Mouse (Mus musculus) CH12F3 (cell line): ENCODE data around the gene Plod2.

ENCODE experiments used
- in situ Hi-C: fragments of 300-500 bp; cut with MboI; formaldehyde crosslinking; loops from 2 replicates; pipeline ENCODE4 v1.14.3; 2020; ENCODE audit warnings: low sequenced_read_pairs

Gene Plod2

DNA sequence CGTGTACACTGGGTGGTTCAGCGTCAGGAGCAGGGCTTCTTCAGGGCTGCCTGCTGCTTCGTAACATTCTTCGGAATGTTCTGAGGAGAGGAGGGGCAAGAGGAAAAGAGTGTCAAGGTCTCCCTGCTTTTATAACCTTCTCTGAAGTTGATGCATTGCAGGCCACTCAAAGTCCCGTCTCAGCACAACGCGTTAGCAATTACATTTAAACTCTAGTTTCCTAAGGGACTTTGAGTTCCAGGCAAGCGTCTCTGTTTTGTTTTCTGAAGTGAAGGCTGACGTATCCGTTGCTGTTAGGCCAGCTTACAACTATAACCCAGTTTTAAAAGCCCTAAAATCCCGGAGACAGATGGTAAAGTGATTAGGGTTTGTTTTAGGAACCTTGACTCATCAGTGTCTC is 55.8 kb downstream of the Plod2 start:
- in situ Hi-C loops = no loop called here

DNA sequence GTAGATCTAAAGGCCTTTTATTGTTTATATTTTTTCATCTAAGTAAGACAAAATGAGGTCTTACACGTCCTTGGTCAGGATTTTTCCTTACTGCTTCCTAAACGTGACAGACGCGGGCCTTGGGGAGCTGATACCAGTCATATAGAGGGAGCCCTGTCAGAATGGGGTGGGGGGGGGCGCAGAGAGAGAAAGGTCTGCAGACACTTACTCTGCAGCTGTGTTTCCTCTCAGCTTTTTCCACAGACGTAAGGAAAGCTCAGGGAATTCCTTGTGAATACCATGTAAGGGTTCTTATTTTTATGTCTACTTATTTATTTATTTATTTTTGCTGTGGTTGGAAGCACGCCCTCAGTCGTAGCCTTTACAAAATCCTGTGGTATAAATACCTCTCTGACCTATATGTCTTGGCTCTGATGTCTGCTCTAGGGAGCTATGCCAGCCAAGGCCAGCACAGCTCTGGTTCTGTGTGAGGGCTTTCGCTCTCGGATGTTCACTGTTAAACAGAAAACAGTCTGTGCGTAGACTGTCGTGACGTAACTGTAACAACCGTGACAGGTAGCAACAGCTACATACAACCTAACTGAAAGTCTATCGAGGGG is 58.0 kb downstream of the Plod2 start:
- in situ Hi-C loops = no loop called here

DNA sequence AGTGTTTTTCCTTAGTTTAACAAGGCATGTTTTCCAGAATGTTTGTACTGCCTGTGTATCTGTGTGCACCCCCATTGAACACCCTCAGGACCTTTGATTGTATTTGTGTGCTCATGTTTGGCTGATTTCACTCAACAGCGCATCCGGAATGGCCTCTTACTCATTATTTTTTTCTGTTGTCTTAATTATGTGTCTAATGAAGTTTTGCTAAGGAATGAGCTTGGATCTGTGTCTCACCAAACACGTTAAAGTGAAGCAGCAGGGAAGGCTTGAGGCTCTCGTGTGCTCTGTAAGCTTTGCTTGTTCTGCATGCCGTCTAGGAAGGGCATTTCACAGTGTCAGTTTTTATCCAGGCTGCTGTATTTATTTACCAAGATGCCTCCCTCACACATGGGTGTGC is 59.5 kb downstream of the Plod2 start:
- in situ Hi-C loops = no loop called here

- in situ Hi-C loops = no loop called here
Measured at GRCm38 (mm10) chr9:92603541-92603940, 61.5 kb downstream of the Plod2 start.

DNA sequence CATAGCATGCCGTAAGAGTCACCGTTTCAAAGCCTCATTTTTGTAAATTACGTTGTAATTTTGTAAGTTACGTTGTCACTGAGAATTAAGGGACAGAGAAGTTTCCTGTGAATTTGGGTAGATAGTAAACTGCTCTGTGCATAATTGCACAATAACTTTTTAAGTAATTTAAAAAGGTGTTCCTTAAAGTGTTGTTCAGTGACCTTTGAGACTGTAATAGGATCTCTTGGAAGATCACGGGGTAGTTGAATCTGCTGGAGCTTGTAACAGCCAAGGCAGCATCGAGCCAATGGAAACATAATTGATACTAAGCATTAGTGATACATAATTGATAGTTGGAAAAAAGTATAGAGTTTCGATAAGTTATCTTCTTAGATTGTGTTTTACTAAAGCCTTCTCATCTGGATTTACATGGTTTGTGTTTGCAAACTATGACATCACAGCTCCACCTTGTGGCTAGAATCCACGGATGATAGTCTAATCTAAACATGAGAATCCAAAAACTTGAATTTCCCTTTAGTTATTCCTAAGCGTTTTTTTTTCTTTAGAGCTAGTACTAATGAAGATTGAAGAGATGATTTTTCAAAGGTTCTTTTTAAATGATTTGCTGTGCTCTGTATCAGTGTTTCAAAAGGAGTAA is 68.7 kb downstream of the Plod2 start:
- in situ Hi-C loops = no loop called here

- in situ Hi-C loops = no loop called here
Measured at GRCm38 (mm10) chr9:92612641-92613040, 70.6 kb downstream of the Plod2 start.

- in situ Hi-C loops = no loop called here
Measured at GRCm38 (mm10) chr9:92613206-92613605, 71.2 kb downstream of the Plod2 start.

DNA sequence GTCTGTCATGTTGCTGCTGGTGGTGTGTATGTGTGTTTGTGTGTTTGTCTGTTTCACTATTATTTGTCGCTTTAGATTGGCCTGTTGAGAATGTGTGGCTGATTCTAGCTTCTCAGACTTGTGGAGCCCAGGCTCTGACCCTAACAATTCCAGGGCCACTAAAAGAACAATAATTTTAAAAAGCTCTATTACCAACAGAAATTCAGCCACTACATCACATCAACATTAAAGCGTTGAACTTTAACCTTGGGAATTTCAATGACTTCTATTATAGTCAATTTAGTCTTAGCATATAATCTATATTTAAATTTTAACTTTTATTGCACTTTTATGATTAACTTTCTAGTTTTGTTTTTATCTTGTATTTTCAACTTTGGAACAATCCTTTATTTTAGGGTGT is 74.4 kb downstream of the Plod2 start:
- in situ Hi-C loops = no loop called here

DNA sequence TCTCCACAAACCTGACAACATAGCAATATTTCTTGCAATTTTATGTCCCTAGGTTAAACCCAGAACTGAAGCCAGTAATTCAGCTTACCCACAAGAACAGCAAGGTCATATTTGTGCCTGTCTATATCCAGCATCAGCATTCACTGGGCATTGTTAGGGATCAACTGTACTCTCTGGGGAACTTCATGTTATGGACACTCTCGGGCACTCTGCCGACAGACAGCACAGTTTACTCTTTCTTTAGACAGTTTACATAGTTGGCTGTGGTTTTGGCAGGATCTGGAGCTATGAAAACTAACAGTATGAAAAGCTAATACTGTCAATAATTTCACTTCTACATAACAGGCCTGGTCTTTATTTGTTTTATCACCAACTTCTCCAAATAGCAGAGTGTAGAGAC is 75.4 kb downstream of the Plod2 start:
- in situ Hi-C loops = no loop called here

DNA sequence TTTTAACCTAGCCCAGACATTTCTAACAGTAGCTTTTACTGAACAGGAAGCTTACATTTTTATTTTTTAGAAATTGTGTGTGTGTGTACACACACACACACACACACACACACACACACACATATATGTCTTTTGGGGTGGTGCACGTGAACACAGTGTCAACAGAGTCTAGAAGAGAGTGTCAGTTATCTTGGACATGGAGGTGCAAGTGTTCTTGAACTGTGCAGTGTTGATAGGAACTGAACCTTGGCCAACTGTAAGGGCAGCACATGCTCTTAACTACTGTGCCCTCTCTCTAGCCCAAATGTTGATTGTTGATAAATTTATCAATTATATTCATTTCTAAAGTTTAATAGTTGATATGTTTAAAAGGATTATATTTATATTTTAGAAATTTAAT is 78.1 kb downstream of the Plod2 start:
- in situ Hi-C loops = no loop called here

GRCm38 (mm10) chr9:92621246-92621645 is 79.2 kb downstream of the Plod2 start:
- in situ Hi-C loops = no loop called here

DNA sequence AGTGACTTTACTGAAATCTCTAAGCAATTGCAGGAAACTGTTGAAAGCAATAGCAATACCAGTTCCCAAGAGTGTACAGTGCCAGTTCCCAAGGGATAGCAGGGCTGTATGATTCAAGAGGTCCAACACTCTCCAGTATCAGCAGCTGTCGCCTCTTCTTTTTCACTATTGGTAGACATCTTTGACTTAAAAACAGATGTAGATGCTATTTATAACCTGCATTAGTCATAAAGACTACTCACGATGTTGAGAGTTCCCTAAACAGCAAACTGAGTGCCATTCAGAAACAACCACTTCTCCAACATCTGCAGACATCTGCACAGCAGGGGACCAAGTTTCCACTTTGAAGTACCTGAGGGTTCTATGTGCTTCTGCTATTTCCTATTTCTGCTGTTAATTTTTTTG is 79.9 kb downstream of the Plod2 start:
- in situ Hi-C loops = no loop called here

DNA sequence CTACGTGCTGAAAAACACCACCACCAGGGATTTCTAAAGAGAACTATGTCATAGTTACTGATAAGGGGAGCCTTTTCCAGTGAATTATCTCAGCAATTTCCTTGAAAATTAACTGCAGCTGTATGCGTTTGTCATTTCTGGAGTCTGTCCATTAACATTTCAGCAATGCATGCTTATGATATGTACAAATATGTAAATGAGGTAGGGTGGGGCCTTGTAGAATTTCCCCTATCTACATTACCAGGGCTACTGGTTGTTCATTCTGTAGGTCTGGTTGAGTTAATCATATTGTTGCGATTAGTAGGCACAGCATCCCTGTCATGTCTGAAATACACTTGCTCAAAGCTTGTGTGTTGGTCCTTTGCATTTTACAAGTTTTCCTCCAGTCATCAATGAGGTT is 92.8 kb downstream of the Plod2 start:
- in situ Hi-C loops = no loop called here

DNA sequence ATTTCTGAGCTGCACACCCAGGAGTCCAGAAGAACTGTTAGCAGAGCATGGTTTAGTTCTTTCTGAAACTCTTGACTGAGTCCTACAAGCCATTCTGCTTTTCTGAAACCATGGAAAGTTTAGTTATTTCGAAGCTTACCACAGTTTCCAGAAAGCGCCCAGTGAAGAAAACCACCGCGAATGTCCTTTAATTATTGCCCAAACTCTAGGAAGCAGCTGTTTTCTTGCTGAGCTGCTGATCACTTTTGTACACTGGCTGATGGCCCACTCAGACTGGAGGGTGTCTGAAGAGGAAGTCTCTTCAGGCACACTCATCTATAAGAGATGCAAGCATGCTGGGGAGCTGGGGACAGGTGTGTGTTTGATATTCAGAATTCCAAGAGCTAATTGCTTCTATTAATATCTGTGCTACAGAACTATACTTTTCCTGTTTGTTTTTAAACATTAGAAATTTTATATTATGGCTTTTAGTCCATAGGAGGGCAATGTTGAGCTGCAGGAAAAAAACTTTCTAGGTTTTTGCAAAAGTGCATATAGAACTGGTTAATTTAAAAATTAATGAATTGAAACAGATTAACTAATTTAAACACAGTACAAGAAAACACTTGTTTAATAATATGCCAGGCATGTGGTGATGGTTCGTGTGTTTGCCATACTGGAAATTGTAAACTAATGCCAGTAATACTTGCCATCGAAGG is 97.3 kb downstream of the Plod2 start:
- in situ Hi-C loops = no loop called here

GRCm38 (mm10) chr9:92641717-92642116 is 99.7 kb downstream of the Plod2 start:
- in situ Hi-C loops = no loop called here
